Mouse (Mus musculus): ENCODE measurements around the gene Prpsap1.

Gene Prpsap1

DNA sequence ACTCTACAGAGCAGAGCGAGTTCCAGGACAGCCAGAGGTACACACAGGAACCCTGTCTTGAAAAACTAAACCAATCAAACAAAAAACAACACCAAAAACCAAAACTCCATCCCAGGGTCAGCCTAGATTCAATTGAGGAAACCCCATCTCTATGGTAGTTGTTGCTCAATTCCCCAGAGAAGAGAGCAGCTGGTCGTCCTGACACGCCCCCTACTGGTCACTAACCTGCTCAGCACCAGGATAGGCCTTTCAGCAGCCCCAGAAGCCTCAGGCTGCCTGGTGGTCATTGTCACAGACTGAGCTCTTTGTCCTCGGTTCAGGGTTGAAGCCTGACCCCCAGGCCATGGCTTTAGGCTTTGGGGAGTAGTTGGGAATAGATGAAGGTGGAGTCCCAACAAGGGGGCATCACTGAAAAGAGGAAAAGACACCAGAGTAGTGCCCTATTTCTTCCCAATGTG, at the start of gene Prpsap1:
Prpsap1 (minus strand) TSS at position 408 of the 458 bp plus-strand sequence.
- no peak for DNase-seq

DNA sequence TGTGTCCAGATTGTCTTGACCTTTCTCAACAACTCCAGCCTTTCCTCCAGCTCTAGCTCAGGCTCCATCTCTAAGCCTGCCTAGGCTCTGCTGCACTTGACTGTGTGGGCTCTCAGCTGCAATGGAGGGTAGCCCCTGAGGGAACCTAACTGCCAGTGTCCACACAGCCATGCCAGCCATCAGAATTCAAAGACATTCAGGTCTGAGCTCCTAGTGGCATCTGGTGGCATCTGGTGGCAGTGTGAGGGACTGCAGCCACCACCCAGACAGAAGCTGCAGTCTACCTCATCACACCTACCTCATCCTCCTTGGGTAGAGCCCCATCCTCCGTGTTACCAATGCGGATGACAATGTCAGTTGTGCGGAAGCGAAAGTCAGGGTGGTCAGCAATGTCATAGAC, 49.1 kb upstream of the Prpsap1 start:
- no peak for DNase-seq

DNA sequence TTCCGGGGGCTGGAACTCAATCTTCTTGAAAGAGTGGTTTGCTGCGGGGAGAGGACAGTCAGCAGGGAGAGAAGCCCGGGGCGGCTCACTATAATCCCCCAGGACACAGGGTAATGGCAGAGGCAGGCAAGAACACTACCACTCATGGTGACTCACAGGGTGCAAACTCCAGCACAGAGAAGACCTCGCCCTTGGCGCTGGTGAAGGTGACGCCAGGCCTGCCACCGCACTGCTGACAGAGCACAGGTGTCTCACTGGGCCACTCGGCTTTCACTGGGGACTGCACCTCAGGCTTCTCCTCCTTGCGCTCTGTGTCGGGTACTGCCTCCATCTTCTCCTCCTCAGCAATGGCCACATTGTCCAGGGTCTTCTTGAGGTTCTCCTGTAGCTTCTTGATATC, 47.2 kb upstream of the Prpsap1 start:
- DNase-seq = no peak

DNA sequence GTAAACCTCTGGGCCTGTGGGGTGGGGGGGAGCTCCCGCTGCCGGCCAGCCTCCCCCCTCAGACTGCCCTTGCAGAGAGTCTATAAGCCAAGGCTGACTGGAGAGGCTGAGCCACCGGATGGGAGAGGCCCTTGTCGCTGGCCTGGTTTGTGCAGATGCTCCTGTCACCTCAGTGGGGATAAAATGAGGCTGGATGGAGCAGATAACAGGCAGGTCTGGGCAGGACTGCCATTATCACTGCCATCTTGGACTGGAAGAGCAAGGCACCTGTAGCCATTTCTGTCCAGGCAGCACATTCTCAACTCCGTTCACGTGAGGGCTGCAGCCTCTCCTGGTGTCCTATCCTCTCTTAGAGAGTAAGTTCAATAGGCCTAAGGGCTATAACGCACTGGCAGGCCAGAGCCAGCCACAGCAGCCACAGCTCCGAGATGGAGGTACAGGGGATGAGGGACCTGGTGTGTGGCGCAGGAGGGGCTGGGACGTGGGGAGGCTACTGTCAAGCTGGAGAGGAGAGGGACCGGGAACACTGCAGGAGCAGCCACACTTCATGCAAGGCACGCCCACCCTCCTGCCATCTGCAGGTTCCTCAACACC, 44.2 kb upstream of the Prpsap1 start:
- no peak for DNase-seq

DNA sequence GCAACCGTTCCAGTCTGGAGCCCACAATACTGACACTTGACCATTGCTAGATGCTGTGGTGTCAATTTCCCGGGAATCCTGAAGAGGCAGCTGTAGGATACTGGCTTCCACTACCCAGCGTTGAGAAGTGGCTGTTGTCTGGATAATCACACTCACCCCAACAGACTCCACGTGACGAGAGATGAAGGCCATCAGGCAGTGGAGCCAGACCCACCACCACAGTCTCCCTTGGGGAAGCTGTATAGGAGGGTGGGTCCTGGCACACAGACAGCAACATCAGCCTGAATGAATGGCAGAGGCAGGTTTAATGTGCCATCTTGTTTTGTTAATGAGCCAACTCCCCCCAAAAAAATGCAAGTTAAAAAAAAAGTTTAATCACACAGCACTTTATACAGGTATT, 43.4 kb upstream of the Prpsap1 start:
- DNase-seq = no peak

DNA sequence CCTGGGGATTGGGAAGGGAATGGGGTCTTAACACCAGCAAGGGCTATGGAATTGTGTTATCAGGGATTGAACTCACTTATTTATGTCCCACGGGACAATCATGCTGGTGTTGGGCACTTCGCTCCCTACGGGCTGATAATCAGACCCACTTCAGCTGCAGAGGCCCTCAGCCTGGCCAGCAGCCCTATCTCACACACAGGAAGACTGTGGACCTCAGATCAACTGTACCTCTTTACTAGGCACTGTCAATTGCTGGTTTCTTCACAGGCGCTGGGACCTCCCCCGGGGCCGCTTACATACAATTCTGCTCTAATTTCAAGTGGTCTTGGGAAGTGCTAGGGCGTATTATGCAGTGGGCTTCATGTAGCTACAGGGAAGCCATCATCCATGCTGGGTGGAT, 42.7 kb upstream of the Prpsap1 start:
- DNase-seq = no peak

DNA sequence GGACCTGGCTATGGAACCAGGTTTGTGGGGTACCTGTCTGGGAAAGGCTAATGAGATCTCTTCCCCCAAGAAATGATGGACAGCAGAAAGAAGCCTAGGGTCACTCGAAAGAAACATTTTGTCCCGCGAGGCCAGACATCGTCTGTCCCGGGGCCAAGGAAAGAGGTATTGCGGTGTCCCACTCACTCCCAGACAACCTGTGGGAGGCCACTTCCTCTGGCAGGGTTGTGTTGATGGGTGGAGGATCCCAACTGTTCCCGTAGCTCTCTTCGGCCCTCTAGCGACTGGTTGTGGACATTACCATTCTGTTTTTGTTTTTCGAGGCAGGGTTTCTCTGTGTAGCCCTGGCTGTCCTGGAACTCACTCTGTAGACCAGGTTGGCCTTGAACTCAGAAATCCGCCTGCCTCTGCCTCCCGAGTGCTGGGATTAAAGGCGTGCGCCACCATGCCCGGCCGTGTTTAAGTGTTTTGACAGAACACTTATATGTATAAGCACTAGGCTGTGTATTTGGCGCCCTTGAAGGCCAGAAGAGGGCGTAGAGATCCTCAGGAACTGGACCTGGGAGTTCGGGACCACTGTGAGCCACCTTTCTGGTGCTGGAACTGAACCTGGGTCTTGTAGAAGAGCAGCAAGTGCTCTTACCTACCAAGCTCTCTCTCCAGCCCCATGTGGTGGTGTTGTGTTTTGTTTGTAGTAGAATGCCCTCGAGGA, 40.3 kb upstream of the Prpsap1 start:
- DNase-seq = peak; percentile 58

- DNase-seq = no peak
Observed at GRCm38 (mm10) chr11:116533341-116534153, 39.5 kb upstream of the Prpsap1 start.

DNA sequence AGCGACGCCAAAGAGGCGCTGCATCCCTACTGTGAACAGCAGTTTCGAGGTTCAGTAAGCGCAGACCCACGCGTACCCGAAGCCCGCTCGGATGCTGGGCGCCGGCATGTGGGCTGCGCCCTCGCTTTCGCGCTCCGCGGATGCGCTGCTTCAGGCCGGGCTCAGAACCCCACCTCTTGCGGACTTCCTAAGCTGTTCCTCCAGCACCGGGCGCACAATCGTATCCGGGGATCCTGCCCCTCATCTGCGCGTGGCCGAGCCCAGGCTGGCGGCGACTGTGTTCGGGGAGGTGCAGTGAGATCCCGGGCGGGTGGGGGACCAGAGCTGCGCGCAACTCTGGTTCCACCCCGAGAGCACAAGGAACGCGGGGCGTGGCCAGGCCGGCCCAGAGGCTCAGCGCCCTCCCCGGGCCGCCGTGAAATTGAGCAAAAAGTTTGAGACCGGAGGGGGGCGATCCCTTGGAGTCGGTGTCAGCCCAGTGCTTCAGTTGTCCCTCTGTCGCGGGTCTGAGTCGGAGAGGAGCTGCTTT, 38.9 kb upstream of the Prpsap1 start:
- DNase-seq = no peak

- no peak for DNase-seq
Observed at GRCm38 (mm10) chr11:116532262-116532809, 38.3 kb upstream of the Prpsap1 start.

DNA sequence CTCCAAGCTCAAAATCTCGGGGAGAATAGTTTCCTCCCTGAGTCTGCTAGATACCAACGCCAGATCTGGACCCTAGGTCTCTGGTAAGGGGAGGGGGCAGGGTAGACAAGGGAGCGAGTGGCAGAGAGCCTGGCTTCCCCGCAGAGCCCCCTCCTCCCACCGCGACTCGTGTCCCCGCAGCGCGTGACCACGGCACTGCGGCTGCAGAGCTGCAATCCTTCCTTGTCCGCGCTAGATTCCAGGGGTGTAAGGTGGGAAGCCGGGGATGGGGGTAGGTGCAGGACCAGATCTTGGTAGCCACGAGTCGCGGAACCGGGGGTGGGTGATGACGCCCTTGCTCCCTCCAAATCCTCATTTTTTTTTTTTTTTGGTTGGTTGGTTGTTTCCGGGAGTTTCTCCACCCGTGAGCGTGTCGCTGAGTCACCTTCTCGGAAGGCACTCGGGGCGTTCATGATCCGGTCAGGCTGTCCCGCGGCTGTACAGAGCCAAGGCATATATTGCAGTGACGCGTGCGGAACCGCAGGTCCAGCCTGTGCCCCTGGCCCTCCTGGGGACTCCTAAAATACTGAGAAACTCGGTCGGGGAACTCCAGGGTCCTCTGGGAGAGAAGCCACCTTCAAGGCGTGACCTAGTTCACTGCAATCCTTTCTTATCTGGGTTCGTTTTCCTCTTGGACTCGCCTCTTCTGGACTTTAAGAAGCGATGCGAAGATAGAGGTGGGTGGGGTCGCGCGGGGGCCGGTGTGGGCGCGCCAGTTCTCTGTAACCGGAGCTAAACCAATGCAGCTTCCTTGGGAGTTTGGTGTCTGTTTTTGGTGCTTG, 37.6 kb upstream of the Prpsap1 start:
- no peak for DNase-seq

- DNase-seq = no peak
Observed at GRCm38 (mm10) chr11:116530187-116531147, 36.5 kb upstream of the Prpsap1 start, which contains the start of gene Sphk1. Sphk1 (plus strand) TSS chr11:116530925.

- no peak for DNase-seq
Observed at GRCm38 (mm10) chr11:116528636-116529320, 34.8 kb upstream of the Prpsap1 start.

DNA sequence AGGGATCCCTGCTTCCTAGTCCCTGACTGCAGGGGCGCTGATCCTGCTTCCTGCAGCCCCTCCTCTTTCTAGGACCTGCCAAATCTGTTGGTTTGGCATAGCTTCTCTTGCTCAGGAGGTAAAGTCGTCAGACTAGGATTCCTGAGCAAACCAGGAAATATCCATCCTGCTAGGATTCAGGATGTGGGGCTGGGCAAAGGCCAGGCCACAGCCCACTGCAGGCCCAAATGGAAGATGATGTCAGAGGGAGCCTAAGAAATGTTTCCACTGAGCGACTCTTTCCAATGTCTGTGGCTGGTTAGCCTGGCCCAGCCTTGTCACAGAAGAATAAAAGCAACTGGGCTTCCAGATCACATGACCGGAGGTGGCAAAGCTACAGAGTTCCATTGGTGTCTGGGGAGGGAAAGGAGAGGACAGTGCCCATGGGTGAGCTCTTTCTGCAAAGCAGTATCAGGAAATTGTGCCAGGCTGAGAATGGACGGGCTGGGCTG, 29.7 kb upstream of the Prpsap1 start:
- no peak for DNase-seq

DNA sequence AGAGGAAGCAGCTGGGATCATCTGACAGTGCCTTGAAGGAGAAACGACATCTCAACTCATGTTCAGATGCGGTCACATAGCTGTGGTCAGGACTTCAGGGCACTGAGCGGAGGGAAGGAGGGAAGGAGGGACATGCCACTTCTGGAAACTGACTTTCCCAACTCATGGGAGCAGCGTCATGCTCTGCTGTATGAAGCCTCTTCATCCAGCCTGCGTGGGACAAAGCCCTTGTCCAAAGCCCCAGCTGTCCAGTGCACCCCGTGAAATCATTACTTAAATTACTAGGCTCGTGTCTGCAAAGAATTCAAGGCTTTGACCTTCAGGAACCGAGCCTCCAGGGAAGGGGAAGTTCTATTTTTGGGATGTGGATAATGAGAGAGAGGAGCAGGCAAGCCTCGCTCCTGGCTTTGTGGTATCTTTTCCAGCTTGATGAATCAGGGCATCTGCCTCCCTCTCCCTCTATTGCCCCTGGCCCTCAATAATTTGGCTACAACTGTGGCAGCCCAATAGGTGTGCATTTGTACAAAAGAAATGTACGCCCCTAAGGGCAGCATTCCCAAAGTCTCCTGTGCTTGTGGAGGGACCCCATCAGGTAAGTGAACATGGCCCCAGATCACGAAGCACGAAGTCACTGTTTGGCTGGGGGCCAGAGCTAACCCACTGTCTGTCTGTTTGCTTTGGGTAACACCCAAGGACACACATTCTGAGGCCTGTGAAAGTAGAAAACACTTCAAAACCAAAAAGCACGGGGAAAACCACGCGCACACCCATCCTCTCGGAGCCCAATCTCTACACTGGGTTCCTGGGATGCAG, 29.1 kb upstream of the Prpsap1 start:
- DNase-seq = no peak

GRCm38 (mm10) chr11:116522046-116522445, 28.0 kb upstream of the Prpsap1 start:
- DNase-seq = no peak

GRCm38 (mm10) chr11:116521143-116521542, 27.1 kb upstream of the Prpsap1 start:
- DNase-seq = no peak

- no peak for DNase-seq
Observed at GRCm38 (mm10) chr11:116518482-116518881, 24.5 kb upstream of the Prpsap1 start.

GRCm38 (mm10) chr11:116515330-116516020, 21.5 kb upstream of the Prpsap1 start:
- DNase-seq = no peak

Data from right cerebral cortex, postnatal 4 days (tissue).